Mouse (Mus musculus) hindbrain, embryonic 12.5 days (tissue): ENCODE results near the gene Tcp1. TPM values are rescaled to one million over a fixed set of nuclear protein-coding genes. Genes with fewer than 3 reads are reported as not detected.
"Not testable (repeated sequence)": the region's sequence is repeated elsewhere in the genome, so short reads cannot be mapped to it uniquely, and the experiment has no call there.

ENCODE experiments used
- ATAC-seq: fragments of 200-750 bp; cut with Nextera tagmentation; 2 replicates; pipeline ENCODE4 v1.8.0; 2017; ENCODE audit warnings: moderate TSS enrichment; ENCODE audit not compliant: low FRiP score
- H3K27ac ChIP-seq: fragments of 300-500 bp; sonication (generic); 2 replicates; pipeline ENCODE4 v1.5.1; 2016; ENCODE audit warnings: mild to moderate bottlenecking
- H3K27me3 ChIP-seq: fragments of 300-500 bp; sonication (generic); 2 replicates; pipeline ENCODE4 v1.6.1; 2016; ENCODE audit warnings: mild to moderate bottlenecking
- H3K36me3 ChIP-seq: fragments of 300-500 bp; sonication (generic); 2 replicates; pipeline ENCODE4 v1.6.1; 2016; ENCODE audit warnings: mild to moderate bottlenecking
- H3K4me1 ChIP-seq: fragments of 300-500 bp; sonication (generic); 2 replicates; pipeline ENCODE4 v1.6.1; 2016
- H3K4me2 ChIP-seq: fragments of 300-500 bp; sonication (generic); replicated peaks from 2 replicates; pipeline ENCODE4 v1.6.1; 2016; ENCODE audit warnings: mild to moderate bottlenecking
- H3K4me3 ChIP-seq: fragments of 300-500 bp; sonication (generic); 2 replicates; pipeline ENCODE4 v1.5.1; 2016; ENCODE audit warnings: mild to moderate bottlenecking
- H3K9ac ChIP-seq: fragments of 300-500 bp; sonication (generic); 2 replicates; pipeline ENCODE4 v1.6.1; 2016; ENCODE audit warnings: mild to moderate bottlenecking, moderate library complexity
- H3K9me3 ChIP-seq: fragments of 300-500 bp; sonication (generic); replicated peaks from 2 replicates; pipeline ENCODE4 v1.6.1; 2016; ENCODE audit warnings: mild to moderate bottlenecking
- WGBS: fragments of 180-500 bp; shearing (Covaris S2); methylation state at CpG from one replicate; pipeline ENCODE4 v1.1.7; 2016; 5-methylcytosine and 5-hydroxymethylcytosine counted together
- polyA plus RNA-seq: library from polyadenylated mRNA; unstranded; fragments of >200 nt; fragmentation: Nextera tagmentation; extraction: Ambion mirVana; gene quantifications from 2 replicates; pipeline ENCODE4 v1.2.1, GENCODE M21; 2016

The Tcp1 gene
- polyA plus RNA-seq, 1 experiment from 2014 or later, result 432 TPM

DNA sequence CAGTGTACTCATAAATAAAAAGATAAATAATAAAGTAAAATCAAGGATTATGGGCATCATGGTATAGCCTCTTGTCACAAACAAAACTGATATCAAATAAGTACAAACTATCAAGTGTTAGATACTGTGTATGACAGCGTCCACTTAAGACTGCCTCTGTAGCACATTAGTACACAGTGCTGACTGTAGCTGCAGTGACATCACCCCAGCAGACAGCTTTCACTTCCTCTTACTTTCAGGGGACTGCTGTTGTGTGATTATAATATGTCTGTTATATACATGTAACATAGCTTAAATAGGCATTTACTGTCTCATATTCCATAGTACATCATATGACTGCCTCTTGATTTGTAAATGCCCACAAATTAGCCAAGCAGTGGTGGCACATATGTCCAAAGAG, 5.6 kb downstream of the Tcp1 start:
- Histone ChIP-seq H3K9me3 (no peaks in the 10 kb centered on the region), H3K27ac (no peak overlapping the region), H3K9ac (no peak overlapping the region), H3K36me3 (peaks cover 70% of the 10 kb centered on the region), H3K27me3 (no peaks in the 10 kb centered on the region), H3K4me2 (no peak overlapping the region), H3K4me3 (no peak overlapping the region), H3K4me1 (peaks cover 7% of the 10 kb centered on the region; the same call in 1 of the 2 replicates)
- WGBS, result 94% methylated on average over 1 of the region's 1 CpGs
- no peak for ATAC-seq

DNA sequence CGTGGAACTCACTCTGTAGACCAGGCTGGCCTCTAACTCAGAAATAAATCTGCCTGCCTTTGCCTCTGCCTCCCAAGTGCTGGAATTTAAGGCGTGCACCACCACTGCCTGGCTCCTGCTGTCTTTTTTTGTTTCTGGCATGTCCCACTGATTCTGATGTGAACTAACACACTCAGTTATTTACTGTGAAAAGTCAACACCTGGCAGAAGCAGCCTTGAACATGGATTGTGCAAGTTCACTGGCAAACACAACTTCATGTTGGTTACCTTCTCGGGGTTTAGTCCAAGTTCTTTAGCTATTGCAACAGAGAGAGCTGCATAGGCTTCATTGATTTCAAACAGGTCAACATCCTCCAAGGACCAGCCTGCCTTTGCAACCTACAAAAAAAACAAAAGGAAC, 9.5 kb downstream of the Tcp1 start:
- Histone ChIP-seq H3K4me3 (no peak overlapping the region), H3K9me3 (no peaks in the 10 kb centered on the region), H3K27ac (no peak overlapping the region), H3K36me3 (peaks cover 67% of the 10 kb centered on the region), H3K9ac (no peak overlapping the region), H3K4me2 (no peak overlapping the region), H3K4me1 (no peaks in the 10 kb centered on the region), H3K27me3 (no peaks in the 10 kb centered on the region)
- 89% methylated on average over 3 of the region's 3 CpGs for WGBS
- no peak for ATAC-seq

DNA sequence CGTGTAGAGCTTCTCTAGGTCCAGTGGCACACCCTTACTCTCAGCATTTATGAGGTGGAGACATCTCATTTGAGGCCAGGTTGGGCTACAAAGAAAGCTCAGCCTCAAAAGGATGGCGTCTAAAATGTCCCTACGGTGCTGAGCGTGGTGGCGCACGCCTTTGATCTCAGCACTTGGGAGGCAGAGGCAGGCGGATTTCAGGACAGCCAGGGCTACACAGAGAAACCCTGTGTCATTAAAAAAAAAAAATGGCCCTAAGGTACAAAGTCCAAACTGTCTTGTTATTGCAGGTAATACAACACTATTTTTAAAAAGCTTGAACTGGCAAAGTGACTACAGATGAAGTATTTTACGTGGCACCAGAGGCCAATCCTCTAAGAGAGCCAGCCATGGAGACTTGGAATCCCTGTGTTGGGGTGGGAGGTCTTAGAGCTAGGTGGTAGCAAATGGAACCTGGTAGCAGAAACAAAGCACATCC, 10.2 kb downstream of the Tcp1 start:
- H3K36me3 ChIP-seq, result peaks cover 60% of the 10 kb centered on the region

DNA sequence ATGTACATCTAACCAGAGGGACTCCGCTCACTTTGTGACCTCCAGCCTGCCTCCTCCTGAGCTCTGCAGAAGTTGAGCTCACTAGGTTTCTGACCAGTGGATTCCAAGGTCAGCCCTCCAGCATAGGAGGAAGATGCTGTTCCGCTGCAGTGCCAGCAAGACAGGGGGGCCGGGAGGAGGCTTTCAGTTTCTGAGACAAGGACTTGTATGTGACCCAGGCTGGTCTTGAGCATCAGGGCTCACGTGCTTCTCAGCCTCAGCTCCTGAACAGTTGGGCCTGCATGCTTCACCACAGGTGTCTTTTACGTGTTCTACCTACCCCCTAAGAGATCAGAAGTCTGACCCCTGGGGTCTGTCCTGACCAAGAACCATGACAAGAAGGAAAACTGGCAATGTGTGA, 16.1 kb downstream of the Tcp1 start:
- not testable (repeated sequence) for H3K36me3 ChIP-seq, H3K9ac ChIP-seq, H3K27me3 ChIP-seq, H3K9me3 ChIP-seq, ATAC-seq, H3K4me3 ChIP-seq, H3K27ac ChIP-seq, H3K4me1 ChIP-seq, H3K4me2 ChIP-seq
- 88% methylated on average over 5 of the region's 5 CpGs for WGBS

More for the DNA sequence above, 10.2 kb downstream of the Tcp1 start:
- H3K4me2 ChIP-seq, result no peak overlapping the region
- H3K9ac ChIP-seq, result no peak overlapping the region
- H3K4me1 ChIP-seq, result no peaks in the 10 kb centered on the region
- no peak for ATAC-seq
- no peak overlapping the region for H3K27ac ChIP-seq
- H3K9me3 ChIP-seq, result no peaks in the 10 kb centered on the region
- H3K27me3 ChIP-seq, result no peaks in the 10 kb centered on the region
- WGBS, result 90% methylated on average over 8 of the region's 8 CpGs
- H3K4me3 ChIP-seq, result no peak overlapping the region

DNA sequence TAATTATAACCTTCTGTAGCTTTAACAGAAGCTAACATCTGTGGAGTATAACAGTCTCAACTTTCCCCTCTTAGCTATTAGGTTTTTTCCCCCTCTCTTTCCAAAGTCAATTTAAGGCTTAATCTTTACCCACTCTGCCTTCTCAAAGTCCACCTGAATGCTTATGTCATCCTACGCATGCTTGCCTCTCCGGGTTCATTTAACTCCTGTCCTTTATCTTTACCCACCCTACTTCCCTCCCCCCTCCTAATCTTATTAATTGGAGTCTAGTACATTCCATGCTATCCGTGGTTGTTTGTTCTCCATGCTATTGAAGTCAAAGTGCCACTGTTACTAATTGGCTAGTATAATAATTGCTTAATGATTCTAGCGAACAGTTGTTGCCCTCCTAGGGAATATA, 20.2 kb downstream of the Tcp1 start:
- no peak for ATAC-seq
- H3K4me2 ChIP-seq, result no peak overlapping the region
- H3K36me3 ChIP-seq, result no peaks in the 10 kb centered on the region
- H3K4me1 ChIP-seq, result peaks cover 5% of the 10 kb centered on the region; the same call in 1 of the 2 replicates
- H3K27ac ChIP-seq, result no peak overlapping the region
- no peaks in the 10 kb centered on the region for H3K9me3 ChIP-seq
- no peak overlapping the region for H3K9ac ChIP-seq
- no peaks in the 10 kb centered on the region; the same call in 1 of the 2 replicates for H3K27me3 ChIP-seq
- 79% methylated on average over 4 of the region's 4 CpGs for WGBS
- no peak overlapping the region for H3K4me3 ChIP-seq

DNA sequence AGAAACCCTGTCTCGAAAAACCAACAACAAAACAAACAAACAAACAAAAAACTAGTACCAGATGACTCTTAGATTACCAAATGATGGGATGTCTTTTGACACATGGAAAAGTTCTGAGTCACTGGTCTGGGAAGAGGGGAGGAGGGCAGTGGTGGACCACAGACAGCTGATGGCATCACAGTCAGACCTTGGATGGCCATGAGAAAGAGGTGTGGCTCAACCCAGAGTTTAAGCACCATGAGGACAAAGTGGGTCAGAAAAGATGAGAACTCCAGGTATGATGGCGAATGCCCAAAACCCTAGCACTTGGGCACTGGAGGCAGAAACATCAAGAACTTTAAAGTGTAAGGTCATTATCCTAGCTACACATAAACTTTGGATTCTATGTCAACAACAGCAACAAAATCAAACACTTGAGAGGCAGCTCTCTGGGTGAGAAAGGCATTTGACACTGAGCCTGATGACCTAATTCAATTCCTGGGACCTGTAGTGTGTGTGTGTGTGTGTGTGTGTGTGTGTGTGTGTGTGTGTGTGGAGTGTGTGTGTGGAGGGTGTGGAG, 22.0 kb downstream of the Tcp1 start:
- Histone ChIP-seq H3K9me3 (no peaks in the 10 kb centered on the region), H3K4me3 (no peak overlapping the region), H3K4me2 (no peak overlapping the region), H3K9ac (no peak overlapping the region), H3K27ac (no peak overlapping the region), H3K36me3 (peaks cover 6% of the 10 kb centered on the region), H3K27me3 (no peaks in the 10 kb centered on the region; the same call in 1 of the 2 replicates), H3K4me1 (peaks cover 5% of the 10 kb centered on the region; the same call in 1 of the 2 replicates)
- ATAC-seq, result no peak
- 82% methylated on average over 2 of the region's 2 CpGs for WGBS

DNA sequence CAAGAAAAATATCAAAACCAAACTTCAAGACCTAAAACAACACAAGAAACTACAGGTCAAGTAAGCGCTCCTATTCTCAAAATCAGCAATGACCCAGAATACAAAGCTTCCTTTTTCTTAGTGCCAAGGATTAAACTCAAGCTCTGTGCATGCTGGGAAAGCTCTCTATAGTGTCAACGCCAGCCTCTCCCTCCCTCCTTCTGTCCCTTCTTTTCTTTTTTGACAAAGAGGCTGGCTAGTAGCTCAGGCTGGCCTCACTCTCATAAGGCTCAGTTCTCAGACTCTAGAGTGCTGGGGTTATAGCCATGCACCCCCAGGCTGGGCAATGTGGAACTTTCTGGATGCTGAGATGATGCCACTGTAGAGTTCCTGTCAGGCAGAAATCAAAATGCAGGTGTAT, 22.6 kb downstream of the Tcp1 start:
- H3K27me3 ChIP-seq, result no peaks in the 10 kb centered on the region; the same call in 1 of the 2 replicates
- no peak overlapping the region for H3K4me3 ChIP-seq
- no peak for ATAC-seq
- no peak overlapping the region for H3K4me2 ChIP-seq
- H3K27ac ChIP-seq, result no peak overlapping the region
- H3K9ac ChIP-seq, result no peak overlapping the region
- no peaks in the 10 kb centered on the region for H3K9me3 ChIP-seq
- WGBS, result 47% methylated on average over 2 of the region's 2 CpGs
- peaks cover 11% of the 10 kb centered on the region for H3K36me3 ChIP-seq
- peaks cover 5% of the 10 kb centered on the region; the same call in 1 of the 2 replicates for H3K4me1 ChIP-seq

DNA sequence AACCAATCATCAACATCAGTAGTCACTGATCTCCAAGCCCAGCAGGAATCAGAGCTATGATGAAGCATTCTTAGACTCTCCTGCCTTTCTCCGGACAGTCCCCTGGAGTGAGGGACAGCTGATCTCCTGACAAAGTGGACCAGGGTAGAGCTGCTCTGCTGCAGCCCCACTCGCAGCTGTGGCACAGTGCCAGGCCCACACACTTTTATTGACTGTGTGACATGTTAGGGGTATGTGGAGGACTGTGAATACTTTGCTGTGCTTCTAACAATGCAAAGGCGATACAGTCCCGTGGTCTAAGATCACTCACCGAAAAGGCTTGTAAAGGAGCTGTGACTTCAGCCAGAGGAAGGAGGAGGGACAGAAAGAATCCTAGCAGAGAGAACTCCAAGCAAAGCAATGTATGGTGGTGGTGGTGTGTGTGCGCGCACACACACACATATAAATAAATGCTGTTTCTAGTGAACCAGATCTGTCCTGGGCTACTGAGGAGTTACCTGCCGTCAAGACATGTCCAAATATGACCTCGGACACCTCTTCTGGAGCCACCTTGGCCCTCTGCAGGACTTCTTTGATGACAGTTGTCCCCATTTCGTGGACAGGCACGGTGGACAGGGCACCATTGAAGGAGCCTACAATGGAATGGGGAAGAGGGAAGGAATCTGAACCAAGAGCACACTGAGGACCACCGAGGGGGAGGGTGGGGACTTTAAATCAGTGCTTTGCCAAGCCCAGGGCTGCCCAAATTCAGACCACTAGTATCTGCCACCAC, 24.1 kb downstream of the Tcp1 start:
- Histone ChIP-seq H3K9ac (0 out of 2 replicates have a peak overlapping the region, but pooled peaks have one; percentile 32), H3K36me3 (peaks cover 24% of the 10 kb centered on the region), H3K4me3 (0 out of 2 replicates have a peak overlapping the region, but pooled peaks have one; percentile 20), H3K4me2 (peak overlapping the region; percentile 50)
- not testable (repeated sequence) for H3K27me3 ChIP-seq, H3K4me1 ChIP-seq, H3K27ac ChIP-seq, H3K9me3 ChIP-seq
- 54% methylated on average over 2 of the region's 12 CpGs for WGBS
- ATAC-seq, result peak; percentile 68; the same call in 1 of the 2 replicates

DNA sequence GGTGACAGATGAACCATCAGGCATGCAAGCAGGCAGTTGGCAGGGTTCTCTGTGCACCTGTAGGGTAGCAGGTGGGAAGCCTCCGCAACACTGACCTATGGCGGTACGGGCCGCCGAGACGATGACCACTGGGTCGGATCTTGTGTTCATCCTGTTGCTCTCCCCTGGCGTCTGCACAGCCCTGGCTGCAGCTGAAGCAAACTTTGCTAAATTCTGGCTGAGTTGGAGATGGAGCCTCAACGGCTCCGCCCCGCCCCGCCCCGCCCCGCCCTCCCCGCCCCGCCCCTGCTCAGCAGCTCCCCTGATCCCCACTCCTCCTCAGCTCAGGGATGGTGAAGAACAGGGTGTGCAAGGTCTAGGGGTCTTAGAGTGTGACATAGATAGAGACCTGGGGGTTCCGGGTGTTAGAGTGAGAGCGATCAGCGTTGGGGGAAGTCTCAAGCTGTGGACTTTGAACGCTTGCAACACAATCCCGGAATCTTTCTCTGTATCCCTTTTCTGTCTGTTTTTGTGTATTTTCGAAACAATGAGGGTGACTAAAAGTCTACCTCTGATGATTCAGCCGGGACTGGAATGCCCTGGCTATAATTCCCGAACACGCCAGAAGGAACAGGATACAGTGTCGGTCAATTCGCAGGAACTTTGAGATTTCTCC, 24.8 kb downstream of the Tcp1 start, which contains the start of gene Acat3:
Gene Acat3, minus strand, starts transcription at position 450 of the 655 bp plus-strand sequence.
- H3K27ac ChIP-seq, result no peak within 1 kb of the TSS
- H3K9ac ChIP-seq, result peak within 1 kb of the TSS; percentile 32; the same call in 1 of the 2 replicates
- WGBS, result 16% methylated on average over 27 of the region's 27 CpGs

DNA sequence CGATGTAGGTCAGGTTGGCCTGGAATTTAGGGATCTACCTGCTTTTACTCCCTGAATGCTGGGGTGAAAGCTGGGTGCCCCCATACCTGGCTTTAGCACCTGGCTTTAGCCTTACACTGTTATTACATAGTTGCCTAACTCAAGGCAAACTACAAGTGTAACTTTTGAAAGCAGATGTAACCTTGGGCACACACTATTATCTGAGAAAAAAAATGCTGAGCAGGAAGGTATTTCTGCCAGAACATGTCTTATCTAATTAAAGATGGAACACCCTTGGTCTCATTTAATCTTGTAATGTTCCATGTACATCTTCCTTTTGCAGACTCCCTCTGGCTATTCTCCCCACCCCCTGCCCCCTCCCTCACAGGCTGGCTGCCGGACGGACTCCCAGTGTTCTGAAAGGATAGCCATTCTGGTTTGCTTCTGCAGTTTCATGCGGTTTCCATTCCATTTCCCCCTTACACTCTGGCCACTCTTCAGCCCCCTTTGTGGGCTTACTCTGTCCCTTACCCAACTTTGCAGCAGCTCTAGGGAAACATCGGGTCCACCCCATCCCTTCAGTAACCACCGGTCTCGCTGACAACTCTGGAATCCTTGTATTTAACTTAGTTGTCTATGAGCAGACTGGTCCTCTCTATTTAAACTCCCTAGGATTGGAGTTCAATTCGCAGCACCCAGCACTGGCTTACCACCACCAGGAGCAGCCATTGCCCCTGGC, 26.2 kb downstream of the Tcp1 start:
- H3K4me1 ChIP-seq, result peaks cover 5% of the 10 kb centered on the region; the same call in 1 of the 2 replicates
- H3K36me3 ChIP-seq, result peaks cover 44% of the 10 kb centered on the region
- H3K9ac ChIP-seq, result no peak overlapping the region
- no peaks in the 10 kb centered on the region for H3K9me3 ChIP-seq
- WGBS, result 84% methylated on average over 8 of the region's 8 CpGs
- no peak overlapping the region for H3K4me2 ChIP-seq
- ATAC-seq, result no peak
- H3K27me3 ChIP-seq, result no peaks in the 10 kb centered on the region; the same call in 1 of the 2 replicates
- H3K4me3 ChIP-seq, result no peak overlapping the region
- no peak overlapping the region for H3K27ac ChIP-seq

More for the DNA sequence above, 24.8 kb downstream of the Tcp1 start, which contains the start of gene Acat3:
- H3K4me3 ChIP-seq, result peak within 1 kb of the TSS; percentile 20
- peaks cover 31% of the 10 kb centered on the region for H3K36me3 ChIP-seq
- H3K9me3 ChIP-seq, result no peaks in the 10 kb centered on the region
- H3K4me1 ChIP-seq, result peaks cover 5% of the 10 kb centered on the region; the same call in 1 of the 2 replicates
- H3K27me3 ChIP-seq, result no peaks in the 10 kb centered on the region; the same call in 1 of the 2 replicates
- ATAC-seq, result peak; percentile 54
- peak within 1 kb of the TSS; percentile 50 for H3K4me2 ChIP-seq

DNA sequence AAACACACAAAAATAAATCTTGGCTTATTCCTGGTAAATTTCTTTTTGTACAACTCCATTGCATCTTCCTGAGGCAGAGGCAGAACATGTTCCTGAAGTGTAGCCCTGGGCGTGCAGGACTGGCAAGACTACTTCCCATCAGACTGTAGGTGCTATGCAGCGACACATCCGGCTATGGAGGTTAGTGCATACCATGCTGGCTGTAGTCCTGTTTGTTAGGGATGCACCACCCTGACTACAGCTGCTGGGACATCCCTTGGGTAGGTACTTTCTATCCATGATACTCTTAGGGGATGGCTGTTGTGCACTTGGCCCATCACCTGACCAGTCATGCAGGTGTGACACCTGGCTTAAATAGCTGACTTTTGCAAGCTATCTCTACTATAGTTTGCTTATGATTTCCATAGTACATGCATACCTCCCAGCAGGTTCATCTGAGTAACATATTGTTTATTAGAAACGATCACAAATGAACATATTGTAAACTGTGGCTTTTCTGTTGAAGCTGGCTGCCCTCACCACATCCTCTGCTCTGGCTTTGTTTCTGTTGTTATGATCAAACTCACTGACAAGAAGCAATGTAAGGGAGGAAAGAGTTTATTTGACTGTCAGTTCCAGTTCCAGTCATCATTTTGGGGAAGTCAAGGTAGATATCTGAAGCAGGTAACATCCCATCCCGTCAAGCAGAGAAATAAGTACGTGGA, 27.1 kb downstream of the Tcp1 start:
- Histone ChIP-seq H3K27ac (no peak overlapping the region), H3K36me3 (peaks cover 49% of the 10 kb centered on the region), H3K9ac (no peak overlapping the region), H3K4me1 (peaks cover 5% of the 10 kb centered on the region; the same call in 1 of the 2 replicates), H3K4me3 (no peak overlapping the region), H3K4me2 (no peak overlapping the region), H3K27me3 (no peaks in the 10 kb centered on the region; the same call in 1 of the 2 replicates), H3K9me3 (no peaks in the 10 kb centered on the region)
- WGBS, result 96% methylated on average over 6 of the region's 6 CpGs
- ATAC-seq, result no peak
